Mouse (Mus musculus) gastrocnemius, adult 18-20 months (tissue): ENCODE measurements around the gene Cys1. TPM values are rescaled to one million over a fixed set of nuclear protein-coding genes. Genes with fewer than 3 reads are reported as not detected.
"Not testable (repeated sequence)": the region's sequence is repeated elsewhere in the genome, so short reads cannot be mapped to it uniquely, and the experiment has no call there.

ENCODE experiments used
- DNase-seq: peaks from one replicate; pipeline ENCODE4 v3.0.0; 2021; ENCODE audit warnings: low spot score
- total RNA-seq, 2 experiments: library from RNA; stranded (reverse); gene quantifications; 2 replicates each; pipeline ENCODE4 v1.2.3; 2021

Gene Cys1
- total RNA-seq, 2 experiments from 2014 or later = 1.7 to 2.7 TPM

- no peak for DNase-seq
Measured at GRCm38 (mm10) chr12:24648094-24648493, 33.5 kb downstream of the Cys1 start.

DNA sequence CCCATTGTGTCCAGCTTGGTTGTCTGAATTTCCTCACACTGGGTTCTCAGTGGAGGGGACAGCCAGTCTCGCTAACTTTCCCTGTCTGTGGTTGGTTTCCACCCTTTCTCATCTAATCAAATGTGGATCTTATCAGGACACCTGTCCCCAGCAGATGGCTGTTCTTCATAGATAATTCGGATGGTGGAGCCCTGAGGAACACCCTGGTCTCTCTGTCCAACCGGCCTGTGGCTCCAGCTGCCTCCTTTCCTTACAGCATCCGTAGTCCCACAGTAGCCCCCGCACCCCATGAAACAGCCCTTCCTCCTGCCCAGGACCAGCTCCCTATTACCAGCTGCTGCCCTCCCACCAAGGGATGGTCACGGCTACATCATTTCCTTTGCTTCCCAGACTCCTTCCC is 35.7 kb downstream of the Cys1 start:
- DNase-seq = no peak

GRCm38 (mm10) chr12:24644125-24644571 is 37.5 kb downstream of the Cys1 start:
- no peak for DNase-seq

- peak; percentile 71 for DNase-seq
Measured at GRCm38 (mm10) chr12:24642370-24642802, 39.2 kb downstream of the Cys1 start.

DNA sequence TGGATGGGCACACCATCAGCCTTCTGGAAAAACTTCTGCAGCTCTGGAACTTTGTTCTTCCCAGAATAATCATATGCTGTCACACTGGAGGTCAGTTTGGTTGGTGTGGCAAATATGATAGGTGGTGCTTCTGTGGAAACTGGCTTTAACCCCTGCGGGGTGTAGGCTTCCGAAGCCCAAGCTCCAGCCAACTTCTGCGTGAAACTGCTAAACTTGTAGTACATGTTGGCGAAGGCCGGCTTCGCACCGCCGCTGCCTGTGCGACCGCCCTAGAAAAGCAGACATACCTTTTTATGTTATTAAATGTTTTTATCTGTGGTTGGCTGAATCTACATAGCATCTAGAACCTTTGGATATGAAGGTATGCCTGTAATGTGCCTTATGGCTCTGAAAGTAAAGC is 42.8 kb downstream of the Cys1 start:
- not testable (repeated sequence) for DNase-seq

DNA sequence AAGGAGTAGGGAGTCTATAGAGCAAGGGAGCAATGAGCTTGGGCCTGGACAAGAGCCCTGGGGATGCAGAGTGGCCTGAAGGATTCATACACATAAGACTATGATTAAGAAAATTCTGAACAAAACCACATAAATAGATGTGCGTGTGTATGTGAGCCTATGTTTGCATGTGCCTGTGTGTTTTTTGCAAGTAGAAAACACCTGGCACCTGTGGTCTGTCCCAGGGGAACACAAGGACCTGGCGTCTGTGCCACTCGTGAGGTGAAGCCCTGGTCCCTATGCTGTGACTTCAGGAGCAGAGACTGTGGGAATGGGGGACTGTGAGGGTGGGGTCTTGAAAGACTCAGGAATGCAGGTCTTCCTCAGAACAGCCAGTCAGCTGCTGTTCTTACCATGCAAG is 47.0 kb downstream of the Cys1 start:
- no peak for DNase-seq

DNA sequence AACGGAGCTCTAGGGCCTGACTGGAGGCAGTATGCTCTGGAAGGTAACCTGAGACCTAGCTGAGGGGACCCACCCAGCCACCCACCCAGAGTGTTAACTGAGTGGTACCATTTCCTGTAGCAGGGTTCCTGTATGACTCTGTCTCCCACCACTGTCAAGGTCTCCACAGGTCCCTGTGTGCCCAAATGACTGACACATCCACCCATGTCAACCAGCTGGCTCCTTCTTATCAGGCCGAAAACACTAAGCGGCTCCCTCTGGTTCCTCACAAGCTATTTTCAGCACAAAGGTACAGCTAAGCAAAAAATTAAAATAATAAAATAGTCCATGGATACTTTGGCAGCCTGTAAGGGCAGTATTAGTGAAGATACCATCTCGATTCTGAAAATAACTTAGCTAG is 47.4 kb downstream of the Cys1 start:
- no peak for DNase-seq

- peak; percentile 32 for DNase-seq
Measured at GRCm38 (mm10) chr12:24633753-24634191, 47.8 kb downstream of the Cys1 start.

DNA sequence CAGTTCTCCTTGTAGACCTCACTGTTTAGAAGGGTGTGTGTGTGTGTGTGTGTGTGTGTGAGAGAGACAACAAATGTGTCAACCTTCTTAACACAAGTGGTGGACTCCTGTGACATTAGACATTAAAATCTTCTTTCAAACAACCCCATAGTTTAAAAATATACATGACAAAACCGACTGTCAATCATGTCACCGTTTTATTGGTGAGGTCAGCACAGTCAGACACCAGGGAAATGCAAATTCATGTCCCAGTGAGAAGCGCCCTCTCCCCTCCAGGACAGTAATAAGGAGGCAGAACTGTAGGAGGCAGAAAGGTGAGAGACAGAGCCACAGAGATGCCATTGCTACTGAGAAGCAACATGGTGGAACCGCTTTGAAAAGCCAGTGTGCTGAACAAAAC is 49.2 kb downstream of the Cys1 start:
- no peak for DNase-seq

GRCm38 (mm10) chr12:24630220-24630619 is 51.4 kb downstream of the Cys1 start:
- DNase-seq = no peak

GRCm38 (mm10) chr12:24627215-24627614 is 54.4 kb downstream of the Cys1 start:
- DNase-seq = no peak

DNA sequence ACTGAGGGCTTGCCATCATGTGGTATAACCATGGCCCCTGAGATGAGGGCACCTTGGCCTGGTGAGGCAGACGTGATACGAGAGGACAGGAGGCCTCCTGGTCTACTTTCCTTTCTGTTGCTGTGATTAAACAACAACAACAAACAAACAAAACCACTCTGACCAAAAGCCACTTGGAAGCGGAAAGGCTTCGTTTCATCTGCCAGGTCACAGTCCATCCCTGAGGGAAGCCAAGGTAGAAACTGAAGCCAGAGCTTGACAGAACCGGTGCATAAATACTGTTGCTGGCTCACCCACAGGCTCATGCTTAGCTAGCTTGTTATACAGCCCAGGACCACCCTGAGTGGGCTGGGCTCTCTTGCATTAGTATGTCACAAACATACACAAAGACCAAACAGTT is 55.2 kb downstream of the Cys1 start:
- no peak for DNase-seq

GRCm38 (mm10) chr12:24623486-24624251 is 57.9 kb downstream of the Cys1 start:
- DNase-seq = no peak

DNA sequence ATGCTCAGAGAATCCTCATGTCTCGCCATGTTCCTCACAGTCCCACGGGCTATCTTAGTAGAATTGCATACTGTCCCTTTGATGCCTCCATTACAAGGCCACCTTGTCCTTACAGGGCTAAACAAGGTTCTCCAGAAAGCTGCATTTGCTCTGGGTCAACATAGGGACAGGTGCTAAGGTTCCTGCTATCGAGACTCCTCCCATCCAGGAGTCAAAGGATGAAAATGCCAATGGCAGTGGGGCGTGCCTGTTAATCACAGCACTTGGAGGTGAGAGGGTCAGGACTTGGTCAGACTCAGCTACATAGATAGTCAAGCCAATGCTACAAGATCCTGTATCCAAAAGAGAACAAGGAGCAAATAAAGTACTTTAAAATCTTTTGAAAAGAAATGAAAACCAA is 62.2 kb downstream of the Cys1 start:
- DNase-seq = no peak

Other genes with a start within 250 kb of the Cys1 start
- 1 to 10 TPM; 5.8 to 7.2 TPM for gene Taf1b, start 183.5 kb downstream of the Cys1 start, total RNA-seq
- gene Grhl1, start 109.5 kb downstream of the Cys1 start, total RNA-seq = under 1 TPM; 0.24 to 0.27 TPM
- 1 to 10 TPM; 4.3 to 6.3 TPM for gene Klf11, start 30.5 kb downstream of the Cys1 start, total RNA-seq
- under 1 TPM; 0.71 to 0.87 TPM for gene Rrm2, start 26.4 kb upstream of the Cys1 start, total RNA-seq
- gene Mboat2, start 149.1 kb upstream of the Cys1 start, total RNA-seq = 1 to 10 TPM in 1 of 2 experiments, under 1 TPM in 1; 0.50 to 1.9 TPM